Mouse (Mus musculus) forebrain, embryonic 13.5 days (tissue): ENCODE data around the gene Cdkn2aipnl. TPM values are rescaled to one million over a fixed set of nuclear protein-coding genes. Genes with fewer than 3 reads are reported as not detected.

Experiments
- ATAC-seq: fragments of 200-750 bp; cut with Nextera tagmentation; 2 replicates; pipeline ENCODE4 v1.8.0; 2017
- H3K27ac ChIP-seq: fragments of 300-500 bp; sonication (generic); 2 replicates; pipeline ENCODE4 v1.5.1; 2015; ENCODE audit warnings: inconsistent platforms, mild to moderate bottlenecking, moderate library complexity
- H3K27me3 ChIP-seq: fragments of 300-500 bp; sonication (generic); 2 replicates; pipeline ENCODE4 v1.6.1; 2015; ENCODE audit warnings: mild to moderate bottlenecking, inconsistent platforms
- H3K36me3 ChIP-seq: fragments of 300-500 bp; sonication (generic); 2 replicates; pipeline ENCODE4 v1.6.1; 2015; ENCODE audit warnings: mild to moderate bottlenecking, inconsistent platforms; ENCODE audit not compliant: poor library complexity, severe bottlenecking
- H3K4me1 ChIP-seq: fragments of 300-500 bp; sonication (generic); 2 replicates; pipeline ENCODE4 v1.6.1; 2015; ENCODE audit warnings: inconsistent platforms
- H3K4me2 ChIP-seq: fragments of 300-500 bp; sonication (generic); 2 replicates; pipeline ENCODE4 v1.6.1; 2015; ENCODE audit warnings: inconsistent platforms, mild to moderate bottlenecking, moderate library complexity
- H3K4me3 ChIP-seq: fragments of 300-500 bp; sonication (generic); 2 replicates; pipeline ENCODE4 v1.5.1; 2015; ENCODE audit warnings: mild to moderate bottlenecking, inconsistent platforms
- H3K9ac ChIP-seq: fragments of 300-500 bp; sonication (generic); 2 replicates; pipeline ENCODE4 v1.6.1; 2015; ENCODE audit warnings: mild to moderate bottlenecking, inconsistent platforms
- H3K9me3 ChIP-seq: fragments of 300-500 bp; sonication (generic); replicated peaks from 2 replicates; pipeline ENCODE4 v1.6.1; 2016; ENCODE audit warnings: inconsistent platforms
- WGBS: fragments of 180-500 bp; shearing (Covaris S2); methylation state at CpG from one replicate; pipeline ENCODE4 v1.1.7; 2015; 5-methylcytosine and 5-hydroxymethylcytosine counted together
- polyA plus RNA-seq: library from polyadenylated mRNA; unstranded; fragments of >200 nt; fragmentation: Nextera tagmentation; extraction: Ambion mirVana; gene quantifications from 2 replicates; pipeline ENCODE4 v1.2.1, GENCODE M21; 2015

Gene Cdkn2aipnl
- 114 and 121 TPM in 2 replicates for polyA plus RNA-seq

GRCm38 (mm10) chr11:51967443-51968401, at the start of gene Cdkn2aipnl:
TSS of gene Cdkn2aipnl (plus strand) at chr11:51967661.
- H3K27ac ChIP-seq = peak within 1 kb of the TSS; percentile 52; the same call in 1 of the 2 replicates
- ATAC-seq = peak; percentile 99
- peak within 1 kb of the TSS; percentile 81 for H3K4me2 ChIP-seq
- H3K4me1 ChIP-seq = peaks cover 9% of the 10 kb centered on the region
- H3K27me3 ChIP-seq = no peaks in the 10 kb centered on the region
- peak within 1 kb of the TSS; percentile 86 for H3K9ac ChIP-seq
- 3% methylated on average over 61 of the region's 63 CpGs for WGBS
- no peaks in the 10 kb centered on the region for H3K9me3 ChIP-seq
- peak within 1 kb of the TSS; percentile 70 for H3K4me3 ChIP-seq
- H3K36me3 ChIP-seq = peaks cover 32% of the 10 kb centered on the region

- H3K36me3 ChIP-seq = no peaks in the 10 kb centered on the region
- no peak overlapping the region for H3K9ac ChIP-seq
- H3K9me3 ChIP-seq = no peaks in the 10 kb centered on the region; the same call in 1 of the 2 replicates
- no peak overlapping the region for H3K27ac ChIP-seq
- no peak overlapping the region for H3K4me2 ChIP-seq
- H3K4me3 ChIP-seq = no peak overlapping the region
- H3K27me3 ChIP-seq = no peaks in the 10 kb centered on the region
- no peak for ATAC-seq
- WGBS = 75% methylated on average over 2 of the region's 2 CpGs
- peaks cover 15% of the 10 kb centered on the region for H3K4me1 ChIP-seq
These were observed 49.5 kb upstream of the Cdkn2aipnl start for GRCm38 (mm10) chr11:51917951-51918350.

GRCm38 (mm10) chr11:51918576-51918975, 48.9 kb upstream of the Cdkn2aipnl start:
- Histone ChIP-seq H3K4me3 (no peak overlapping the region), H3K36me3 (no peaks in the 10 kb centered on the region), H3K4me2 (no peak overlapping the region), H3K27ac (no peak overlapping the region), H3K9me3 (peaks cover 3% of the 10 kb centered on the region), H3K4me1 (peaks cover 15% of the 10 kb centered on the region), H3K27me3 (no peaks in the 10 kb centered on the region), H3K9ac (no peak overlapping the region)
- no peak for ATAC-seq
- 87% methylated on average over 2 of the region's 2 CpGs for WGBS

- Histone ChIP-seq H3K9me3 (peaks cover 8% of the 10 kb centered on the region), H3K9ac (no peak overlapping the region), H3K27me3 (no peaks in the 10 kb centered on the region), H3K36me3 (no peaks in the 10 kb centered on the region), H3K4me1 (peaks cover 4% of the 10 kb centered on the region), H3K4me2 (no peak overlapping the region), H3K4me3 (no peak overlapping the region), H3K27ac (no peak overlapping the region)
- 82% methylated on average over 8 of the region's 8 CpGs for WGBS
- no peak for ATAC-seq
These were observed 45.9 kb upstream of the Cdkn2aipnl start for GRCm38 (mm10) chr11:51921355-51922125.

- Histone ChIP-seq H3K4me3 (no peak overlapping the region), H3K27me3 (no peaks in the 10 kb centered on the region), H3K9ac (no peak overlapping the region), H3K9me3 (peaks cover 8% of the 10 kb centered on the region), H3K27ac (no peak overlapping the region), H3K4me2 (no peak overlapping the region), H3K36me3 (no peaks in the 10 kb centered on the region), H3K4me1 (no peaks in the 10 kb centered on the region)
- WGBS = 67% methylated on average over 3 of the region's 3 CpGs
- ATAC-seq = no peak
These were observed 45.0 kb upstream of the Cdkn2aipnl start for GRCm38 (mm10) chr11:51922421-51922841.

GRCm38 (mm10) chr11:51925595-51925994, 41.9 kb upstream of the Cdkn2aipnl start:
- 73% methylated on average over 6 of the region's 6 CpGs for WGBS

GRCm38 (mm10) chr11:51926385-51926784, 41.1 kb upstream of the Cdkn2aipnl start:
- WGBS = 93% methylated on average over 1 of the region's 1 CpGs
- Histone ChIP-seq H3K36me3 (no peaks in the 10 kb centered on the region), H3K4me1 (no peaks in the 10 kb centered on the region), H3K27ac (no peak overlapping the region), H3K9ac (no peak overlapping the region), H3K4me2 (no peak overlapping the region), H3K4me3 (no peak overlapping the region), H3K27me3 (no peaks in the 10 kb centered on the region), H3K9me3 (peaks cover 8% of the 10 kb centered on the region)
- no peak for ATAC-seq

More at GRCm38 (mm10) chr11:51925595-51925994, 41.9 kb upstream of the Cdkn2aipnl start:
- peaks cover 8% of the 10 kb centered on the region for H3K9me3 ChIP-seq
- no peak for ATAC-seq
- H3K27ac ChIP-seq = no peak overlapping the region
- no peaks in the 10 kb centered on the region for H3K27me3 ChIP-seq
- no peaks in the 10 kb centered on the region for H3K36me3 ChIP-seq
- no peak overlapping the region for H3K9ac ChIP-seq
- no peaks in the 10 kb centered on the region for H3K4me1 ChIP-seq
- H3K4me2 ChIP-seq = no peak overlapping the region
- no peak overlapping the region for H3K4me3 ChIP-seq

- WGBS = 72% methylated on average over 2 of the region's 2 CpGs
- no peak for ATAC-seq
- Histone ChIP-seq H3K4me2 (no peak overlapping the region), H3K4me3 (no peak overlapping the region), H3K9ac (no peak overlapping the region), H3K4me1 (no peaks in the 10 kb centered on the region), H3K27me3 (no peaks in the 10 kb centered on the region), H3K27ac (no peak overlapping the region), H3K36me3 (no peaks in the 10 kb centered on the region), H3K9me3 (peaks cover 8% of the 10 kb centered on the region)
These were observed 40.4 kb upstream of the Cdkn2aipnl start for GRCm38 (mm10) chr11:51927106-51927505.

- Histone ChIP-seq H3K4me1 (no peaks in the 10 kb centered on the region), H3K9me3 (no peaks in the 10 kb centered on the region), H3K4me3 (no peak overlapping the region), H3K36me3 (no peaks in the 10 kb centered on the region), H3K27me3 (no peaks in the 10 kb centered on the region), H3K4me2 (no peak overlapping the region), H3K27ac (no peak overlapping the region), H3K9ac (no peak overlapping the region)
- 88% methylated on average over 1 of the region's 1 CpGs for WGBS
- ATAC-seq = no peak
These were observed 36.3 kb upstream of the Cdkn2aipnl start for GRCm38 (mm10) chr11:51931138-51931537.

- no peak overlapping the region for H3K27ac ChIP-seq
- ATAC-seq = no peak
- 90% methylated on average over 9 of the region's 9 CpGs for WGBS
- H3K4me1 ChIP-seq = no peaks in the 10 kb centered on the region
- H3K36me3 ChIP-seq = no peaks in the 10 kb centered on the region
- no peak overlapping the region for H3K4me2 ChIP-seq
- H3K9me3 ChIP-seq = no peaks in the 10 kb centered on the region
- H3K27me3 ChIP-seq = no peaks in the 10 kb centered on the region
- no peak overlapping the region for H3K4me3 ChIP-seq
- H3K9ac ChIP-seq = no peak overlapping the region
These were observed 35.7 kb upstream of the Cdkn2aipnl start for GRCm38 (mm10) chr11:51931790-51932189.

- Histone ChIP-seq H3K9ac (no peak overlapping the region), H3K36me3 (no peaks in the 10 kb centered on the region), H3K4me1 (no peaks in the 10 kb centered on the region), H3K4me3 (no peak overlapping the region), H3K9me3 (no peaks in the 10 kb centered on the region), H3K27ac (no peak overlapping the region), H3K4me2 (no peak overlapping the region), H3K27me3 (no peaks in the 10 kb centered on the region)
- no peak for ATAC-seq
- 89% methylated on average over 3 of the region's 3 CpGs for WGBS
These were observed 33.2 kb upstream of the Cdkn2aipnl start for GRCm38 (mm10) chr11:51934230-51934629.
